Mouse (Mus musculus) testis, adult 2 months (tissue): ENCODE measurements around the gene Ankle2. TPM values are rescaled to one million over a fixed set of nuclear protein-coding genes. Genes with fewer than 3 reads are reported as not detected.

Experiments used
- H3K27ac ChIP-seq: fragments of 200-500 bp; 2 replicates; pipeline ENCODE4 v1.5.1; 2012; ENCODE audit warnings: low read depth, low read length; ENCODE audit not compliant: control insufficient read depth, insufficient read depth
- H3K27me3 ChIP-seq: fragments of 200-500 bp; 2 replicates; pipeline ENCODE4 v1.6.1; 2012; ENCODE audit warnings: mild to moderate bottlenecking, low read length, moderate library complexity; ENCODE audit not compliant: control insufficient read depth, insufficient read depth
- H3K36me3 ChIP-seq: fragments of 200-500 bp; 2 replicates; pipeline ENCODE4 v1.6.1; 2012; ENCODE audit warnings: mild to moderate bottlenecking, low read length; ENCODE audit not compliant: control insufficient read depth, insufficient read depth
- H3K4me1 ChIP-seq: fragments of 200-500 bp; 2 replicates; pipeline ENCODE4 v1.6.1; 2012; ENCODE audit warnings: low read length; ENCODE audit not compliant: control insufficient read depth, insufficient read depth
- H3K4me3 ChIP-seq: fragments of 200-500 bp; 2 replicates; pipeline ENCODE4 v1.5.1; 2012; ENCODE audit warnings: low read depth, mild to moderate bottlenecking, low read length, moderate library complexity, mixed read lengths; ENCODE audit not compliant: control insufficient read depth
- CTCF ChIP-seq: fragments of 200-500 bp; IDR thresholded peaks from 2 replicates; pipeline ENCODE4 v1.5.1; 2012; ENCODE audit warnings: low read depth, mild to moderate bottlenecking, inconsistent platforms, low read length, moderate library complexity; ENCODE audit not compliant: control insufficient read depth, insufficient read depth, insufficient replicate concordance
- POLR2A ChIP-seq: fragments of 200-500 bp; IDR thresholded peaks from 2 replicates; pipeline ENCODE4 v1.6.1; 2012; ENCODE audit warnings: low read depth, mild to moderate bottlenecking, inconsistent platforms, low read length, moderate library complexity; ENCODE audit not compliant: control insufficient read depth
- polyA plus RNA-seq: library from polyadenylated mRNA; depleted of rRNA; stranded (reverse); fragments of >200 nt; gene quantifications from 2 replicates; pipeline ENCODE4 v1.2.3, GENCODE M21; 2012

Gene Ankle2
- polyA plus RNA-seq, 1 experiment: 10.6 TPM

GRCm38 (mm10) chr5:110269141-110270101, 38.6 kb downstream of the Ankle2 start, which contains the start of gene Pgam5:
Pgam5 (minus strand) TSS chr5:110269913.
- Histone ChIP-seq H3K27ac (peak within 1 kb of the TSS; percentile 86), H3K27me3 (no peaks in the 10 kb centered on the region), H3K4me3 (peak within 1 kb of the TSS; percentile 95), H3K4me1 (peaks cover 6% of the 10 kb centered on the region), H3K36me3 (peaks cover 1% of the 10 kb centered on the region; the same call in 1 of the 2 replicates)
- TF ChIP-seq POLR2A: peak; percentile 92
- peak; percentile 89 for TF ChIP-seq CTCF

GRCm38 (mm10) chr5:110270242-110270641, 39.4 kb downstream of the Ankle2 start:
- no peak for TF ChIP-seq POLR2A
- TF ChIP-seq CTCF: no peak
- Histone ChIP-seq H3K27me3 (no peaks in the 10 kb centered on the region), H3K4me3 (no peak overlapping the region)

GRCm38 (mm10) chr5:110274147-110274546, 43.3 kb downstream of the Ankle2 start:
- Histone ChIP-seq H3K27ac (no peak overlapping the region), H3K4me1 (peaks cover 2% of the 10 kb centered on the region), H3K36me3 (no peaks in the 10 kb centered on the region), H3K4me3 (no peak overlapping the region), H3K27me3 (no peaks in the 10 kb centered on the region)
- no peak for TF ChIP-seq CTCF
- TF ChIP-seq POLR2A: no peak

More at GRCm38 (mm10) chr5:110270242-110270641, 39.4 kb downstream of the Ankle2 start:
- Histone ChIP-seq H3K4me1 (peaks cover 6% of the 10 kb centered on the region), H3K36me3 (peaks cover 1% of the 10 kb centered on the region; the same call in 1 of the 2 replicates), H3K27ac (no peak overlapping the region)

DNA sequence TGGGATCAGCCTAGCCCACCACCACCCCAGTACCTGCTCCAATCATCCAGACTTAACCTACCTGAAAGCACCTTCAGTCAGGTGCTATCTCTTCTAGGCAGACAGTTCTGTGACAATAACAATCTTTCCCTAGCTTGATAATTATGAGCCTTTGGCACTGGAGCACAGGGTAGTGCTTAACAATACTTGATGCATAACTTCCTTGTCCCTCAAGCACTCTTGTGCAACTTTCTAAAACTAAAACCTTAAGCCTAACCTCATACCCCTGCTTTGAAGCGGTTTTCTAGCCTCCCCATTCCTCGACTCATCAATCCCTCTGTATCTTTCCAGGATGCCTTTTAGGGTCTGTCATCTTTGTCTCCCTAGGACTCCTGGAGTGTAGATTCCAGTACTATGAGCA, 44.0 kb downstream of the Ankle2 start:
- TF ChIP-seq CTCF (no peak), POLR2A (no peak)
- H3K4me1 ChIP-seq: peaks cover 2% of the 10 kb centered on the region
- H3K27ac ChIP-seq: no peak overlapping the region
- no peaks in the 10 kb centered on the region for H3K27me3 ChIP-seq
- no peak overlapping the region for H3K4me3 ChIP-seq
- no peaks in the 10 kb centered on the region for H3K36me3 ChIP-seq

GRCm38 (mm10) chr5:110276391-110276790, 45.6 kb downstream of the Ankle2 start:
- Histone ChIP-seq H3K27me3 (no peaks in the 10 kb centered on the region), H3K4me3 (no peak overlapping the region; the same call in 1 of the 2 replicates), H3K4me1 (no peaks in the 10 kb centered on the region), H3K27ac (no peak overlapping the region), H3K36me3 (no peaks in the 10 kb centered on the region)
- TF ChIP-seq CTCF (no peak), POLR2A (no peak)

DNA sequence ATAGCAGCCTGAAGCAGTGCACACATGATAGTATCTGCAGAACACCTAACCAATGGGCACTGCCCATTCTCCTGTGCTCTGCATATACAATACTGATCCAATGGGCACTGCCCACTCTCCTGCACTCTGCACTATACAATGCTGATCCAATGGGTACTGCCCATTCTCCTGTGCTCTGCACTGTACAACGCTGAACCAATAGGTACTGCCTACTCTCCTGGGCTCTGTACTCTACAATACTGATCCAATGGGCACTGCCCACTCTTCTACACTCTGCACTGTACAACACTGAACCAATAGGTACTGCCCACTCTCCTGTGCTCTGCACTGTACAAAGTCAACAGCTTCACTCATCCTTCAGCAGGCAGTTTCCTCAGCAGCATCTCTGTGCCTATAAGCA, 46.1 kb downstream of the Ankle2 start:
- no peaks in the 10 kb centered on the region for H3K36me3 ChIP-seq
- no peaks in the 10 kb centered on the region for H3K4me1 ChIP-seq
- no peak for TF ChIP-seq CTCF
- no peak for TF ChIP-seq POLR2A
- H3K27ac ChIP-seq: no peak overlapping the region
- no peak overlapping the region for H3K4me3 ChIP-seq
- no peaks in the 10 kb centered on the region for H3K27me3 ChIP-seq

GRCm38 (mm10) chr5:110281984-110282383, 51.2 kb downstream of the Ankle2 start:
- TF ChIP-seq POLR2A (no peak), CTCF (no peak)
- Histone ChIP-seq H3K27me3 (no peaks in the 10 kb centered on the region), H3K27ac (no peak overlapping the region), H3K4me1 (peaks cover 6% of the 10 kb centered on the region), H3K36me3 (no peaks in the 10 kb centered on the region), H3K4me3 (no peak overlapping the region)
